ENCODE assay signal across 21 mouse cellular contexts in genomic region chr4:132702076-132702475, GRCm38 (mm10). TPM values are rescaled to one million over a fixed set of nuclear protein-coding genes. Genes with fewer than 3 reads are reported as not detected.
DNase-seq lines count a peak whose midpoint lies in the region; TF ChIP-seq lines count a peak whose summit lies in the region.
"Had no signal": no experiment of that assay in that cellular context is flagged by ENCODE, and none has a peak within 500 bp of the region (broad histone marks: within the 10 kb centered on the region; RNA-seq: fewer than 3 reads in every experiment).

No protein-coding gene starts in this region.

- DNase-seq in lung, adult 18-20 months: peak; percentile 32 to 56
- no peak for DNase-seq in lung, adult 2 months
- DNase-seq in lung, postnatal 25 days (ENCODE audit: low spot score): peak; percentile 32
- DNase-seq in lung, postnatal 10 days: no peak
- peak; percentile 60 for DNase-seq in lung, postnatal 36 days
- DNase-seq in layer of hippocampus, adult 9-11 months: no peak
- DNase-seq: adrenal gland, adult 2 months; adrenal gland, postnatal 10 days; adrenal gland, postnatal 25 days; cerebellum, adult 11 months; cerebellum, adult 18-20 months; cerebellum, adult 8-10 months; cerebellum, adult 9-11 months; cerebellum, postnatal 14 days; cerebellum, postnatal 36 days; embryo, embryonic 11 days had no signal

- 85% methylated on average over 5 of the region's 5 CpGs for WGBS in lung, adult 2 months

- no peak overlapping the region for H3K4me3 ChIP-seq in lung, adult 2 months (replicated peaks; ENCODE audit: extremely low read depth, low read depth, low read length)
- H3K4me3 ChIP-seq: embryonic facial prominence, embryonic 13.5 days; embryonic facial prominence, embryonic 15.5 days; erythroblast, embryonic 14.5 days; forebrain, embryonic 10.5 days; forebrain, embryonic 12.5 days had no signal

- H3K4me1 ChIP-seq in lung, adult 2 months (ENCODE audit: control insufficient read depth, insufficient read depth, low read length): no peaks in the 10 kb centered on the region
- H3K4me1 ChIP-seq: embryonic facial prominence, embryonic 13.5 days; embryonic facial prominence, embryonic 15.5 days; forebrain, embryonic 10.5 days; forebrain, embryonic 12.5 days had no signal

- no peak for TF ChIP-seq CTCF in lung, adult 2 months (IDR thresholded peaks at IDR 0.05; ENCODE audit: insufficient read depth, low read length)

- no peak for TF ChIP-seq POLR2A in lung, adult 2 months (IDR thresholded peaks at IDR 0.05; ENCODE audit: borderline replicate concordance, extremely low read depth, low read depth, low read length)

RNA-seq across cellular contexts. Expression of gene Xkr8, which starts 30.3 kb away (rescaled TPM):
- polyA plus RNA-seq in lung, adult 2 months (2012; rRNA removed): 8.7 and 10.4 TPM in 2 replicates

RNA-seq across cellular contexts. Expression of gene Smpdl3b, which starts 55.0 kb away (rescaled TPM):
- polyA plus RNA-seq in lung, adult 2 months (2012; rRNA removed): 4.7 and 6.6 TPM in 2 replicates

Comparison
In these comparisons a context has a peak if more than half of its experiments do, and no peak if none do; other contexts are left out.
1. DNase-seq: peak in lung, adult 18-20 months (2 of 2), lung, postnatal 25 days (single experiment) and lung, postnatal 36 days (single experiment); none in lung, adult 2 months (single experiment), lung, postnatal 10 days (single experiment) and layer of hippocampus, adult 9-11 months (single experiment).